Mouse (Mus musculus) kidney, postnatal 0 days (tissue): ENCODE data around the gene Gm20388. TPM values are rescaled to one million over a fixed set of nuclear protein-coding genes. Genes with fewer than 3 reads are reported as not detected.

Experiments
- ATAC-seq: fragments of 200-750 bp; cut with Nextera tagmentation; replicated peaks from 2 replicates; pipeline ENCODE4 v1.8.0; 2017; ENCODE audit warnings: low read depth, moderate number of reproducible peaks, moderate TSS enrichment, moderate library complexity; ENCODE audit not compliant: low FRiP score
- DNase-seq: peaks from one replicate; pipeline ENCODE4 v3.0.0-alpha.2; 2016; ENCODE audit warnings: low spot score
- H3K27ac ChIP-seq: fragments of 300-500 bp; sonication (generic); 2 replicates; pipeline ENCODE4 v1.5.1; 2014; ENCODE audit warnings: mild to moderate bottlenecking
- H3K27me3 ChIP-seq: fragments of 300-500 bp; sonication (generic); 2 replicates; pipeline ENCODE4 v1.6.1; 2014; ENCODE audit warnings: low read length, mixed read lengths; ENCODE audit not compliant: insufficient read depth
- H3K36me3 ChIP-seq: fragments of 300-500 bp; sonication (generic); 2 replicates; pipeline ENCODE4 v1.6.1; 2014; ENCODE audit warnings: low read length, mixed read lengths; ENCODE audit not compliant: insufficient read depth
- H3K4me1 ChIP-seq: fragments of 300-500 bp; sonication (generic); replicated peaks from 2 replicates; pipeline ENCODE4 v1.6.1; 2014; ENCODE audit warnings: antibody characterized with exemption, low read length, mixed read lengths; ENCODE audit not compliant: insufficient read depth
- H3K4me2 ChIP-seq: fragments of 300-500 bp; sonication (generic); 2 replicates; pipeline ENCODE4 v1.6.1; 2014; ENCODE audit warnings: mild to moderate bottlenecking, low read length, moderate library complexity, mixed read lengths
- H3K4me3 ChIP-seq: fragments of 300-500 bp; sonication (generic); replicated peaks from 2 replicates; pipeline ENCODE4 v1.5.1; 2014; ENCODE audit warnings: low read depth, low read length
- H3K9ac ChIP-seq: fragments of 300-500 bp; sonication (generic); 2 replicates; pipeline ENCODE4 v1.6.1; 2014; ENCODE audit warnings: low read depth, low read length
- H3K9me3 ChIP-seq: fragments of 300-500 bp; sonication (generic); replicated peaks from 2 replicates; pipeline ENCODE4 v1.6.1; 2016; ENCODE audit warnings: low read length, inconsistent platforms, mixed read lengths
- CTCF ChIP-seq: IDR thresholded peaks from 2 replicates; pipeline ENCODE4 v1.5.1; 2016; ENCODE audit warnings: antibody characterized with exemption, low read depth, mild to moderate bottlenecking, moderate library complexity
- WGBS: fragments of 180-500 bp; shearing (Covaris S2); extraction: QIAGEN DNeasy Blood & Tissue Kit; methylation state at CpG from one replicate; pipeline ENCODE4 v1.1.7; 2014; 5-methylcytosine and 5-hydroxymethylcytosine counted together
- polyA plus RNA-seq: library from polyadenylated mRNA; unstranded; fragments of >200 nt; fragmentation: Nextera tagmentation; extraction: Ambion mirVana; gene quantifications from 2 replicates; pipeline ENCODE4 v1.2.1, GENCODE M21; 2015

Gm20388 gene
- polyA plus RNA-seq, 1 experiment from 2014 or later: not detected

- peak; percentile 57 for DNase-seq
- H3K9me3 ChIP-seq: no peaks in the 10 kb centered on the region
- ATAC-seq: no peak
- 7% methylated on average over 21 of the region's 21 CpGs for WGBS
- H3K27ac ChIP-seq: peak overlapping the region; percentile 43
- no peak for TF ChIP-seq CTCF
- H3K4me2 ChIP-seq: peak overlapping the region; percentile 98
- H3K9ac ChIP-seq: peak overlapping the region; percentile 75
- H3K36me3 ChIP-seq: no peaks in the 10 kb centered on the region
- peaks cover 15% of the 10 kb centered on the region for H3K4me1 ChIP-seq
- H3K27me3 ChIP-seq: no peaks in the 10 kb centered on the region
- H3K4me3 ChIP-seq: peak overlapping the region; percentile 84
These were observed 2374.1 kb downstream of the Gm20388 start for GRCm38 (mm10) chr8:122284659-122285261.

GRCm38 (mm10) chr8:122285727-122286126 is 2375.1 kb downstream of the Gm20388 start:
- Histone ChIP-seq H3K9me3 (no peaks in the 10 kb centered on the region), H3K36me3 (no peaks in the 10 kb centered on the region), H3K27ac (no peak overlapping the region), H3K27me3 (no peaks in the 10 kb centered on the region), H3K4me3 (no peak overlapping the region), H3K9ac (no peak overlapping the region), H3K4me1 (peaks cover 11% of the 10 kb centered on the region), H3K4me2 (no peak overlapping the region)
- ATAC-seq (no peak), DNase-seq (no peak)
- whole genome bisulfite sequencing: 67% methylated on average over 6 of the region's 6 CpGs
- TF ChIP-seq CTCF: no peak

GRCm38 (mm10) chr8:122286899-122287298 is 2376.3 kb downstream of the Gm20388 start:
- DNase-seq (no peak), ATAC-seq (no peak)
- H3K9ac ChIP-seq: no peak overlapping the region
- no peaks in the 10 kb centered on the region for H3K36me3 ChIP-seq
- no peak overlapping the region for H3K27ac ChIP-seq
- H3K9me3 ChIP-seq: no peaks in the 10 kb centered on the region
- no peak overlapping the region for H3K4me3 ChIP-seq
- H3K4me2 ChIP-seq: no peak overlapping the region
- WGBS: 74% methylated on average over 10 of the region's 10 CpGs
- no peak for TF ChIP-seq CTCF
- H3K27me3 ChIP-seq: no peaks in the 10 kb centered on the region
- H3K4me1 ChIP-seq: peaks cover 11% of the 10 kb centered on the region; the same call in 1 of the 2 replicates

GRCm38 (mm10) chr8:122287742-122288141 is 2377.1 kb downstream of the Gm20388 start:
- 74% methylated on average over 8 of the region's 8 CpGs for WGBS
- no peak overlapping the region for H3K4me3 ChIP-seq
- DNase-seq (no peak), ATAC-seq (no peak)
- TF ChIP-seq CTCF: no peak
- no peak overlapping the region for H3K4me2 ChIP-seq
- H3K9me3 ChIP-seq: no peaks in the 10 kb centered on the region
- H3K36me3 ChIP-seq: no peaks in the 10 kb centered on the region
- no peaks in the 10 kb centered on the region for H3K27me3 ChIP-seq
- no peak overlapping the region for H3K9ac ChIP-seq
- H3K27ac ChIP-seq: no peak overlapping the region
- H3K4me1 ChIP-seq: peaks cover 11% of the 10 kb centered on the region; the same call in 1 of the 2 replicates

GRCm38 (mm10) chr8:122288344-122288743 is 2377.7 kb downstream of the Gm20388 start:
- Histone ChIP-seq H3K4me2 (no peak overlapping the region), H3K36me3 (no peaks in the 10 kb centered on the region), H3K9ac (no peak overlapping the region), H3K27ac (no peak overlapping the region), H3K4me3 (no peak overlapping the region), H3K27me3 (no peaks in the 10 kb centered on the region), H3K9me3 (no peaks in the 10 kb centered on the region), H3K4me1 (peaks cover 11% of the 10 kb centered on the region; the same call in 1 of the 2 replicates)
- 66% methylated on average over 3 of the region's 3 CpGs for WGBS
- ATAC-seq: no peak
- DNase-seq: no peak
- TF ChIP-seq CTCF: no peak

GRCm38 (mm10) chr8:122291075-122291474 is 2380.4 kb downstream of the Gm20388 start:
- WGBS: 58% methylated on average over 12 of the region's 12 CpGs
- Histone ChIP-seq H3K36me3 (no peaks in the 10 kb centered on the region), H3K4me3 (no peak overlapping the region), H3K9ac (0 out of 2 replicates have a peak overlapping the region, but pooled peaks have one; percentile 14), H3K4me2 (no peak overlapping the region), H3K4me1 (peaks cover 10% of the 10 kb centered on the region; the same call in 1 of the 2 replicates), H3K27ac (no peak overlapping the region), H3K27me3 (no peaks in the 10 kb centered on the region), H3K9me3 (no peaks in the 10 kb centered on the region)
- DNase-seq (no peak), ATAC-seq (no peak)
- TF ChIP-seq CTCF: no peak
